Mouse (Mus musculus): ENCODE results near the gene Hfm1. TPM values are rescaled to one million over a fixed set of nuclear protein-coding genes. Genes with fewer than 3 reads are reported as not detected.

Hfm1 gene
- polyA plus RNA-seq, 1 experiment from 2014 or later: 5.1 TPM

GRCm38 (mm10) chr5:106824716-106825115 lies 101.4 kb downstream of the Hfm1 start:
- Histone ChIP-seq H3K9ac (replicated peaks; ENCODE audit: low read depth, low read length) (no peak overlapping the region; the same call in 1 of the 2 replicates), H3K27ac (ENCODE audit: low read length) (no peak overlapping the region)

GRCm38 (mm10) chr5:106819630-106820029 lies 106.5 kb downstream of the Hfm1 start:
- no peak overlapping the region for H3K4me3 ChIP-seq (replicated peaks; ENCODE audit: low read length)
- no peak for ATAC-seq
- H3K27ac ChIP-seq (ENCODE audit: low read length): no peak overlapping the region
- H3K36me3 ChIP-seq (ENCODE audit: control insufficient read depth, insufficient read depth): no peaks in the 10 kb centered on the region
- peaks cover under 1% of the 10 kb centered on the region; the same call in 1 of the 2 replicates for H3K4me1 ChIP-seq (replicated peaks; ENCODE audit: control insufficient read depth, insufficient read depth, low read length)
- H3K9ac ChIP-seq (replicated peaks; ENCODE audit: low read depth, low read length): no peak overlapping the region
- 82% methylated on average over 8 of the region's 8 CpGs for WGBS
- no peaks in the 10 kb centered on the region for H3K9me3 ChIP-seq (ENCODE audit: control insufficient read depth, low read length)
- H3K4me2 ChIP-seq (ENCODE audit: low read length): no peak overlapping the region
- no peaks in the 10 kb centered on the region for H3K27me3 ChIP-seq (replicated peaks; ENCODE audit: control insufficient read depth, insufficient read depth, low read length)

More at GRCm38 (mm10) chr5:106824716-106825115, 101.4 kb downstream of the Hfm1 start:
- Histone ChIP-seq H3K4me3 (replicated peaks; ENCODE audit: low read length) (no peak overlapping the region), H3K4me1 (replicated peaks; ENCODE audit: control insufficient read depth, insufficient read depth, low read length) (peaks cover 12% of the 10 kb centered on the region), H3K36me3 (ENCODE audit: control insufficient read depth, insufficient read depth) (no peaks in the 10 kb centered on the region), H3K9me3 (ENCODE audit: control insufficient read depth, low read length) (no peaks in the 10 kb centered on the region), H3K4me2 (ENCODE audit: low read length) (peak overlapping the region; percentile 22), H3K27me3 (replicated peaks; ENCODE audit: control insufficient read depth, insufficient read depth, low read length) (no peaks in the 10 kb centered on the region)
- no peak for ATAC-seq
- WGBS: 68% methylated on average over 5 of the region's 5 CpGs

- Histone ChIP-seq H3K27ac (ENCODE audit: low read length) (no peak overlapping the region), H3K4me3 (replicated peaks; ENCODE audit: low read length) (no peak overlapping the region), H3K4me1 (replicated peaks; ENCODE audit: control insufficient read depth, insufficient read depth, low read length) (no peaks in the 10 kb centered on the region), H3K36me3 (ENCODE audit: control insufficient read depth, insufficient read depth) (no peaks in the 10 kb centered on the region), H3K4me2 (ENCODE audit: low read length) (peak overlapping the region; percentile 0; the same call in 1 of the 2 replicates), H3K9ac (replicated peaks; ENCODE audit: low read depth, low read length) (no peak overlapping the region), H3K27me3 (replicated peaks; ENCODE audit: control insufficient read depth, insufficient read depth, low read length) (no peaks in the 10 kb centered on the region), H3K9me3 (ENCODE audit: control insufficient read depth, low read length) (no peaks in the 10 kb centered on the region)
- 56% methylated on average over 15 of the region's 15 CpGs for WGBS
- no peak for ATAC-seq
Measured at GRCm38 (mm10) chr5:106815923-106816654, 110.0 kb downstream of the Hfm1 start.

GRCm38 (mm10) chr5:106814611-106815010 lies 111.5 kb downstream of the Hfm1 start:
- H3K4me1 ChIP-seq (replicated peaks; ENCODE audit: control insufficient read depth, insufficient read depth, low read length): no peaks in the 10 kb centered on the region
- no peak for ATAC-seq
- H3K36me3 ChIP-seq (ENCODE audit: control insufficient read depth, insufficient read depth): no peaks in the 10 kb centered on the region
- 62% methylated on average over 6 of the region's 6 CpGs for WGBS
- no peaks in the 10 kb centered on the region for H3K27me3 ChIP-seq (replicated peaks; ENCODE audit: control insufficient read depth, insufficient read depth, low read length)
- no peak overlapping the region for H3K27ac ChIP-seq (ENCODE audit: low read length)
- no peak overlapping the region for H3K4me2 ChIP-seq (ENCODE audit: low read length)
- H3K4me3 ChIP-seq (replicated peaks; ENCODE audit: low read length): no peak overlapping the region
- H3K9me3 ChIP-seq (ENCODE audit: control insufficient read depth, low read length): no peaks in the 10 kb centered on the region
- H3K9ac ChIP-seq (replicated peaks; ENCODE audit: low read depth, low read length): no peak overlapping the region

GRCm38 (mm10) chr5:106803094-106803493 lies 123.0 kb downstream of the Hfm1 start:
- Histone ChIP-seq H3K36me3 (ENCODE audit: control insufficient read depth, insufficient read depth) (no peaks in the 10 kb centered on the region), H3K4me1 (replicated peaks; ENCODE audit: control insufficient read depth, insufficient read depth, low read length) (peaks cover 8% of the 10 kb centered on the region), H3K4me2 (ENCODE audit: low read length) (no peak overlapping the region), H3K27ac (ENCODE audit: low read length) (no peak overlapping the region), H3K4me3 (replicated peaks; ENCODE audit: low read length) (no peak overlapping the region), H3K9me3 (ENCODE audit: control insufficient read depth, low read length) (no peaks in the 10 kb centered on the region), H3K9ac (replicated peaks; ENCODE audit: low read depth, low read length) (no peak overlapping the region), H3K27me3 (replicated peaks; ENCODE audit: control insufficient read depth, insufficient read depth, low read length) (no peaks in the 10 kb centered on the region; the same call in 1 of the 2 replicates)
- ATAC-seq: peak; percentile 32; the same call in 1 of the 2 replicates
- under 1% methylated on average over 12 of the region's 12 CpGs for WGBS

GRCm38 (mm10) chr5:106801886-106802798 lies 124.0 kb downstream of the Hfm1 start:
- H3K4me1 ChIP-seq (replicated peaks; ENCODE audit: control insufficient read depth, insufficient read depth, low read length): peaks cover 8% of the 10 kb centered on the region
- H3K36me3 ChIP-seq (ENCODE audit: control insufficient read depth, insufficient read depth): no peaks in the 10 kb centered on the region
- H3K27ac ChIP-seq (ENCODE audit: low read length): no peak overlapping the region
- no peak overlapping the region for H3K9ac ChIP-seq (replicated peaks; ENCODE audit: low read depth, low read length)
- peak overlapping the region; percentile 40 for H3K4me3 ChIP-seq (replicated peaks; ENCODE audit: low read length)
- WGBS: 5% methylated on average over 32 of the region's 32 CpGs
- ATAC-seq: peak; percentile 75
- no peaks in the 10 kb centered on the region; the same call in 1 of the 2 replicates for H3K27me3 ChIP-seq (replicated peaks; ENCODE audit: control insufficient read depth, insufficient read depth, low read length)
- H3K4me2 ChIP-seq (ENCODE audit: low read length): peak overlapping the region; percentile 61
- no peaks in the 10 kb centered on the region for H3K9me3 ChIP-seq (ENCODE audit: control insufficient read depth, low read length)

GRCm38 (mm10) chr5:106801215-106801863 lies 124.8 kb downstream of the Hfm1 start:
- no peak overlapping the region for H3K4me2 ChIP-seq (ENCODE audit: low read length)
- no peaks in the 10 kb centered on the region for H3K9me3 ChIP-seq (ENCODE audit: control insufficient read depth, low read length)
- H3K4me1 ChIP-seq (replicated peaks; ENCODE audit: control insufficient read depth, insufficient read depth, low read length): peaks cover 8% of the 10 kb centered on the region
- H3K4me3 ChIP-seq (replicated peaks; ENCODE audit: low read length): no peak overlapping the region
- no peaks in the 10 kb centered on the region; the same call in 1 of the 2 replicates for H3K27me3 ChIP-seq (replicated peaks; ENCODE audit: control insufficient read depth, insufficient read depth, low read length)
- H3K9ac ChIP-seq (replicated peaks; ENCODE audit: low read depth, low read length): no peak overlapping the region
- no peak overlapping the region for H3K27ac ChIP-seq (ENCODE audit: low read length)
- 0 out of 2 replicates have a peak, but pooled peaks have one; percentile 11 for ATAC-seq
- H3K36me3 ChIP-seq (ENCODE audit: control insufficient read depth, insufficient read depth): no peaks in the 10 kb centered on the region
- WGBS: 17% methylated on average over 9 of the region's 9 CpGs

- no peaks in the 10 kb centered on the region for H3K36me3 ChIP-seq (ENCODE audit: control insufficient read depth, insufficient read depth)
- no peak overlapping the region for H3K4me2 ChIP-seq (ENCODE audit: low read length)
- H3K4me1 ChIP-seq (replicated peaks; ENCODE audit: control insufficient read depth, insufficient read depth, low read length): peaks cover 8% of the 10 kb centered on the region
- no peaks in the 10 kb centered on the region; the same call in 1 of the 2 replicates for H3K27me3 ChIP-seq (replicated peaks; ENCODE audit: control insufficient read depth, insufficient read depth, low read length)
- no peaks in the 10 kb centered on the region for H3K9me3 ChIP-seq (ENCODE audit: control insufficient read depth, low read length)
- H3K27ac ChIP-seq (ENCODE audit: low read length): no peak overlapping the region
- H3K9ac ChIP-seq (replicated peaks; ENCODE audit: low read depth, low read length): no peak overlapping the region
- 39% methylated on average over 5 of the region's 5 CpGs for WGBS
- H3K4me3 ChIP-seq (replicated peaks; ENCODE audit: low read length): no peak overlapping the region
- ATAC-seq: no peak
Measured at GRCm38 (mm10) chr5:106797896-106798295, 128.2 kb downstream of the Hfm1 start.

- Histone ChIP-seq H3K9ac (replicated peaks; ENCODE audit: low read depth, low read length) (no peak overlapping the region), H3K4me2 (ENCODE audit: low read length) (no peak overlapping the region), H3K4me1 (replicated peaks; ENCODE audit: control insufficient read depth, insufficient read depth, low read length) (no peaks in the 10 kb centered on the region), H3K36me3 (ENCODE audit: control insufficient read depth, insufficient read depth) (no peaks in the 10 kb centered on the region), H3K9me3 (ENCODE audit: control insufficient read depth, low read length) (no peaks in the 10 kb centered on the region), H3K27ac (ENCODE audit: low read length) (no peak overlapping the region), H3K27me3 (replicated peaks; ENCODE audit: control insufficient read depth, insufficient read depth, low read length) (no peaks in the 10 kb centered on the region), H3K4me3 (replicated peaks; ENCODE audit: low read length) (no peak overlapping the region)
- peak; percentile 75 for ATAC-seq
- WGBS: 13% methylated on average over 6 of the region's 6 CpGs
Measured at GRCm38 (mm10) chr5:106791241-106791572, 134.9 kb downstream of the Hfm1 start.

Data from forebrain, embryonic 16.5 days (tissue).